Mouse (Mus musculus): ENCODE measurements around the gene Rsbn1. TPM values are rescaled to one million over a fixed set of nuclear protein-coding genes. Genes with fewer than 3 reads are reported as not detected.

Gene Rsbn1
- polyA plus RNA-seq (2014; fragmentation: Nextera tagmentation; extraction: Ambion mirVana), result 24.6 and 28.0 TPM in 2 replicates

GRCm38 (mm10) chr3:103914010-103914669 lies at the start of gene Rsbn1:
Gene Rsbn1 (plus strand): TSS chr3:103914120.
- H3K9ac ChIP-seq (replicated peaks; ENCODE audit: low read depth, low read length), result peak within 1 kb of the TSS; percentile 95
- peak within 1 kb of the TSS; percentile 92 for H3K4me3 ChIP-seq (ENCODE audit: low read depth, low read length)
- under 1% methylated on average over 55 of the region's 55 CpGs for WGBS

GRCm38 (mm10) chr3:103864200-103864599 lies 49.7 kb upstream of the Rsbn1 start:
- WGBS, result 81% methylated on average over 6 of the region's 6 CpGs
- Histone ChIP-seq H3K9ac (replicated peaks; ENCODE audit: low read depth, low read length) (no peak overlapping the region), H3K4me3 (ENCODE audit: low read depth, low read length) (no peak overlapping the region), H3K27ac (ENCODE audit: low read depth, low read length) (no peak overlapping the region), H3K36me3 (ENCODE audit: control insufficient read depth, insufficient read depth, low read length) (no peaks in the 10 kb centered on the region), H3K27me3 (ENCODE audit: control insufficient read depth, insufficient read depth, low read length) (no peaks in the 10 kb centered on the region), H3K9me3 (ENCODE audit: control insufficient read depth, low read length) (no peaks in the 10 kb centered on the region), H3K4me2 (ENCODE audit: low read depth, low read length) (no peak overlapping the region), H3K4me1 (ENCODE audit: control insufficient read depth, insufficient read depth, low read length) (0 out of 2 replicates have a peak, but pooled peaks cover 2% of the 10 kb centered on the region)
- ATAC-seq (ENCODE audit: low read depth), result no peak

More at GRCm38 (mm10) chr3:103914010-103914669, at the start of gene Rsbn1:
- ATAC-seq (ENCODE audit: low read depth), result peak; percentile 100
- H3K9me3 ChIP-seq (ENCODE audit: control insufficient read depth, low read length), result no peaks in the 10 kb centered on the region
- peak within 1 kb of the TSS; percentile 65 for H3K4me2 ChIP-seq (ENCODE audit: low read depth, low read length)
- H3K27ac ChIP-seq (ENCODE audit: low read depth, low read length), result peak within 1 kb of the TSS; percentile 93
- H3K27me3 ChIP-seq (ENCODE audit: control insufficient read depth, insufficient read depth, low read length), result no peaks in the 10 kb centered on the region
- H3K4me1 ChIP-seq (ENCODE audit: control insufficient read depth, insufficient read depth, low read length), result peaks cover 10% of the 10 kb centered on the region
- H3K36me3 ChIP-seq (ENCODE audit: control insufficient read depth, insufficient read depth, low read length), result no peaks in the 10 kb centered on the region

GRCm38 (mm10) chr3:103867424-103867971 lies 46.4 kb upstream of the Rsbn1 start:
- Histone ChIP-seq H3K9me3 (ENCODE audit: control insufficient read depth, low read length) (no peaks in the 10 kb centered on the region), H3K36me3 (ENCODE audit: control insufficient read depth, insufficient read depth, low read length) (no peaks in the 10 kb centered on the region), H3K4me2 (ENCODE audit: low read depth, low read length) (no peak overlapping the region), H3K27ac (ENCODE audit: low read depth, low read length) (no peak overlapping the region), H3K9ac (replicated peaks; ENCODE audit: low read depth, low read length) (no peak overlapping the region), H3K4me1 (ENCODE audit: control insufficient read depth, insufficient read depth, low read length) (no peaks in the 10 kb centered on the region), H3K4me3 (ENCODE audit: low read depth, low read length) (no peak overlapping the region), H3K27me3 (ENCODE audit: control insufficient read depth, insufficient read depth, low read length) (no peaks in the 10 kb centered on the region)
- ATAC-seq (ENCODE audit: low read depth), result no peak
- WGBS, result 91% methylated on average over 5 of the region's 5 CpGs

DNA sequence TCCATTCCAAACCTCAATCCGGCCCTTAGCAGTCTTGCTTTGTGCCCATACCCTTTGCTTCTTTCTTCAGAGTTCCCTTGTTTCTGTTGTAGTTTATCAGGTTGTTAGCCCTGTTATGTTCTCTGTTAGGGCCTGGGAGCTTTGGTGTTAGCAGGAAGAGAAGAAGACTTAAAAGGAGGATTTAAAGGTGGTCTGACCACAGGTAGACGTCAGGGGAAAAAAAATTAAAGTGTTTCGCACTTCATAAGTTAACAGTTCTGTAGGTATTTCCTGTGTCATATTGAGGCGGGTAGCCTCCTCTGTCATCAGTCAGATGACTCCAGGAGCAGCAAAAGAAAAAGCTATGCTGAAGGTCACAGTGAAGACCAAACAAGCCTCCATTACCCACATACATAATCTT lies 45.9 kb upstream of the Rsbn1 start:
- Histone ChIP-seq H3K9me3 (ENCODE audit: control insufficient read depth, low read length) (no peaks in the 10 kb centered on the region), H3K9ac (replicated peaks; ENCODE audit: low read depth, low read length) (no peak overlapping the region), H3K27me3 (ENCODE audit: control insufficient read depth, insufficient read depth, low read length) (no peaks in the 10 kb centered on the region), H3K4me2 (ENCODE audit: low read depth, low read length) (no peak overlapping the region), H3K27ac (ENCODE audit: low read depth, low read length) (no peak overlapping the region), H3K4me1 (ENCODE audit: control insufficient read depth, insufficient read depth, low read length) (no peaks in the 10 kb centered on the region), H3K4me3 (ENCODE audit: low read depth, low read length) (no peak overlapping the region), H3K36me3 (ENCODE audit: control insufficient read depth, insufficient read depth, low read length) (no peaks in the 10 kb centered on the region)
- ATAC-seq (ENCODE audit: low read depth), result no peak
- WGBS, result 87% methylated on average over 4 of the region's 4 CpGs

GRCm38 (mm10) chr3:103872663-103873098 lies 41.2 kb upstream of the Rsbn1 start:
- H3K4me3 ChIP-seq (ENCODE audit: low read depth, low read length), result no peak overlapping the region
- ATAC-seq (ENCODE audit: low read depth), result no peak
- 64% methylated on average over 3 of the region's 3 CpGs for WGBS
- no peaks in the 10 kb centered on the region for H3K27me3 ChIP-seq (ENCODE audit: control insufficient read depth, insufficient read depth, low read length)
- H3K9ac ChIP-seq (replicated peaks; ENCODE audit: low read depth, low read length), result no peak overlapping the region
- no peak overlapping the region for H3K4me2 ChIP-seq (ENCODE audit: low read depth, low read length)
- H3K9me3 ChIP-seq (ENCODE audit: control insufficient read depth, low read length), result no peaks in the 10 kb centered on the region
- no peaks in the 10 kb centered on the region for H3K36me3 ChIP-seq (ENCODE audit: control insufficient read depth, insufficient read depth, low read length)
- H3K4me1 ChIP-seq (ENCODE audit: control insufficient read depth, insufficient read depth, low read length), result no peaks in the 10 kb centered on the region
- H3K27ac ChIP-seq (ENCODE audit: low read depth, low read length), result no peak overlapping the region

DNA sequence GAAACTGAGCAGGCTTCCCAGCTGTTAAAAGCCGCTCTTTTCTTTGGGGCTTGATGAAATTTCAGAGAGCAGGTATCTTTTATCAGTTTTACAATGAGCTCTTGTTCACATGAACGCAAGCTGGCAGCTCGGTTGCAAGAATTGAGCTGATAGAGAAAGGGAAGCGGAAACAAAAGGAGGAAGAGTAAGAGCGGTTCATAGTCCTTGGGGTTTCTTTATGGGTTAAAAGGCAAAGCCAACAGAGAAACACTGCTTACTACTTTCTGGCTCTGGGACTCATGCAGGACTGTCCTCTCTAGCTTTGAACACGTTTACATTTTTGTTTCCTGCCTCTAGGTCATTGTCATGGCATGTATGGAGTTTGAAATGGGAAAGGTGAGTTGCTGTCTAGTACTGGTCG lies 39.6 kb upstream of the Rsbn1 start:
- H3K36me3 ChIP-seq (ENCODE audit: control insufficient read depth, insufficient read depth, low read length), result no peaks in the 10 kb centered on the region
- H3K9me3 ChIP-seq (ENCODE audit: control insufficient read depth, low read length), result no peaks in the 10 kb centered on the region
- ATAC-seq (ENCODE audit: low read depth), result no peak
- no peak overlapping the region for H3K4me3 ChIP-seq (ENCODE audit: low read depth, low read length)
- H3K4me1 ChIP-seq (ENCODE audit: control insufficient read depth, insufficient read depth, low read length), result no peaks in the 10 kb centered on the region
- H3K4me2 ChIP-seq (ENCODE audit: low read depth, low read length), result no peak overlapping the region
- H3K9ac ChIP-seq (replicated peaks; ENCODE audit: low read depth, low read length), result no peak overlapping the region
- H3K27ac ChIP-seq (ENCODE audit: low read depth, low read length), result no peak overlapping the region
- WGBS, result 74% methylated on average over 7 of the region's 7 CpGs
- no peaks in the 10 kb centered on the region for H3K27me3 ChIP-seq (ENCODE audit: control insufficient read depth, insufficient read depth, low read length)

DNA sequence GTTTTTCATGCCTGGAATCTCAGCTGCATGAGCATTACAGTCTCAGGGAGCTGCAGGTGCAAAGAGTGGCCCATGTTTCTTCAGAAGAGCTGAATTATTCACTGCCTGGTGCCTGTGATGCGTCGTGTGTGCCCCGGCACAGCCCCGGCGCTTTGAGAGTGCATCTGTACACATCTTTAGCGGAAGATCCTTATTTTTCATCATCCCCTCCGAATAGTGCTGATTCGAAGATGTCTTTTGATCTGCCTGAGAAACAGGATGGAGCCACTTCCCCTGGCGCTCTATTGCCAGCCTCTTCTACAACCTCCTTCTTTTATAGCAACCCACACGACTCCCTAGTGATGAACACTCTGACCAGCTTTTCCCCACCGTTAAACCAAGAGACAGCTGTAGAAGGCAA lies 28.0 kb upstream of the Rsbn1 start:
- Histone ChIP-seq H3K27ac (ENCODE audit: low read depth, low read length) (no peak overlapping the region), H3K36me3 (ENCODE audit: control insufficient read depth, insufficient read depth, low read length) (no peaks in the 10 kb centered on the region), H3K4me3 (ENCODE audit: low read depth, low read length) (no peak overlapping the region), H3K4me1 (ENCODE audit: control insufficient read depth, insufficient read depth, low read length) (no peaks in the 10 kb centered on the region), H3K27me3 (ENCODE audit: control insufficient read depth, insufficient read depth, low read length) (no peaks in the 10 kb centered on the region), H3K9ac (replicated peaks; ENCODE audit: low read depth, low read length) (no peak overlapping the region), H3K4me2 (ENCODE audit: low read depth, low read length) (no peak overlapping the region), H3K9me3 (ENCODE audit: control insufficient read depth, low read length) (no peaks in the 10 kb centered on the region)
- ATAC-seq (ENCODE audit: low read depth), result no peak
- 69% methylated on average over 11 of the region's 11 CpGs for WGBS

DNA sequence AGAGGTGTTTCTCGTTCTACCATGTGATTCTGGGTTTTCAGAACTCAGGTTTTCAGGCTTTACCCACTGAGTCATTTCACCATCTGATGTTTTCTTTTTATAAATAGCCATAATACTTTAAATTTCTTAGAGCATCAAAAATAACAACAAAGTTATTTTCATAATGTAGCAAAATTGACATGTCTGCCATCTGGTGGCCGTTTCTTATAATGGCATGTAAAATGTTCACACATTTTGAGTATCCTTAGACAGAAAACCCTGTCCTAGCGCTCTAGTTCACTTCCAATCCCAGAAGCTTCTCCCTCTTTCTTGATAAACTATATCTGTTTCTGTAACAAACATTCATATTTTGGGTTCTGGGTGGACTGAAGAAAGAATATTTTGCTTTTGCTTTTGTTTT lies 26.3 kb upstream of the Rsbn1 start:
- no peaks in the 10 kb centered on the region for H3K27me3 ChIP-seq (ENCODE audit: control insufficient read depth, insufficient read depth, low read length)
- H3K9ac ChIP-seq (replicated peaks; ENCODE audit: low read depth, low read length), result no peak overlapping the region
- no peaks in the 10 kb centered on the region for H3K9me3 ChIP-seq (ENCODE audit: control insufficient read depth, low read length)
- no peaks in the 10 kb centered on the region for H3K36me3 ChIP-seq (ENCODE audit: control insufficient read depth, insufficient read depth, low read length)
- H3K4me2 ChIP-seq (ENCODE audit: low read depth, low read length), result no peak overlapping the region
- no peak overlapping the region for H3K4me3 ChIP-seq (ENCODE audit: low read depth, low read length)
- ATAC-seq (ENCODE audit: low read depth), result no peak
- WGBS, result 31% methylated on average over 3 of the region's 3 CpGs
- H3K4me1 ChIP-seq (ENCODE audit: control insufficient read depth, insufficient read depth, low read length), result no peaks in the 10 kb centered on the region
- no peak overlapping the region for H3K27ac ChIP-seq (ENCODE audit: low read depth, low read length)

DNA sequence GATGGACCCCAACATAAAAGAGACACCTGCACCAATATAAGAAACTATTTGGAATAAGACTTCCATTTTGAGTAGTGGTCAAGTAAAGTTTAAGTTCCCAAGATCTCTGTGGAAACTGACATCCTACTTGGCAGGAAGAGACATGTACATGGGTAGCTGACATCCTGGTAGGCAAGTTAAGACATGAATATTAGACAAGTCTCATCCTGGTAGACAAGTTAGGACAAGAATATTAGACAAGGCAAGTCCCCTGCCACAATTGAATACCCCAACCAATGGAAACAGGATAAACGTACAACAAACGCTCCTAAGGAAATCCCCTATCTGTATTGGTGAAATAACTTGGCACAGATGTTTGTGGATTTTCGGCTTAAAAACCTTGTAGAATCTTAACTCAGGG lies 20.5 kb upstream of the Rsbn1 start:
- Histone ChIP-seq H3K36me3 (ENCODE audit: control insufficient read depth, insufficient read depth, low read length) (no peaks in the 10 kb centered on the region), H3K9ac (replicated peaks; ENCODE audit: low read depth, low read length) (no peak overlapping the region), H3K9me3 (ENCODE audit: control insufficient read depth, low read length) (no peaks in the 10 kb centered on the region), H3K27ac (ENCODE audit: low read depth, low read length) (no peak overlapping the region), H3K4me1 (ENCODE audit: control insufficient read depth, insufficient read depth, low read length) (no peaks in the 10 kb centered on the region), H3K4me3 (ENCODE audit: low read depth, low read length) (no peak overlapping the region), H3K4me2 (ENCODE audit: low read depth, low read length) (no peak overlapping the region), H3K27me3 (ENCODE audit: control insufficient read depth, insufficient read depth, low read length) (no peaks in the 10 kb centered on the region)
- no peak for ATAC-seq (ENCODE audit: low read depth)
- WGBS, result 97% methylated on average over 3 of the region's 3 CpGs
